Mouse (Mus musculus): ENCODE data around the gene Enc1. TPM values are rescaled to one million over a fixed set of nuclear protein-coding genes. Genes with fewer than 3 reads are reported as not detected.
"Not testable (repeated sequence)": the region's sequence is repeated elsewhere in the genome, so short reads cannot be mapped to it uniquely, and the experiment has no call there.

The Enc1 gene
- polyA plus RNA-seq, 1 experiment from 2014 or later = 6.0 TPM

DNA sequence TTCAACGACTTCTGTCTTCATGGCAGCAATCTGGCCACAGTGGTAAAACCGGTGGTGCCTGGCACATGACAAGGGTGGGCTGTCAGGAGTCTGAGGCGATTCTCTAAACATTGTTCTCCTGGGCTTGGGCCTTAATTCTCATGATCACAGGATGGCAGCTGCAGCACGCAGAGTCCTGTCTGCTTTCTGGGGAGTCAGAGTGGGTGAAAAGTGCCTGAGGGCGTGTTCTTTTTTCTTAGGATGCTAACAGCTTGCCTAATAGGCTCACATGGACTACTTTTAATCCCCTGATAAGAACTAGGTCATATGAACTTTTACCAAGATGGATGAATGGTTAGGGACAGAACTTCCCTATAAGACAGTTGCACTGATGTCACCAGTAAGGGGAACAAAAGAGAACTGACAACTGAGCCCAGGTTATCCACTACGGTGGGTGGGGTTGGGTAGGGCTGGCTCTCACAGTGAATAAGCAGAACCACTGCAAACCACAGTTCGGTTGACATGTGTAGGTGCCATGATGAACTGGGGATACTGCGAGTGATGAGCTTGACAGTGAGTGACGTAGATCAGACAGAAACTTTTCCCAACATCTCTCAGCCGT is 13.8 kb downstream of the Enc1 start:
- Histone ChIP-seq H3K9me3 (no peaks in the 10 kb centered on the region), H3K36me3 (peaks cover 4% of the 10 kb centered on the region; the same call in 1 of the 2 replicates), H3K27me3 (replicated peaks) (no peaks in the 10 kb centered on the region), H3K4me2 (replicated peaks) (no peak overlapping the region), H3K4me1 (replicated peaks) (peaks cover 4% of the 10 kb centered on the region), H3K9ac (no peak overlapping the region), H3K27ac (0 out of 2 replicates have a peak overlapping the region, but pooled peaks have one; percentile 72), H3K4me3 (replicated peaks) (no peak overlapping the region)
- 76% methylated on average over 10 of the region's 10 CpGs for WGBS
- no peak for ATAC-seq

DNA sequence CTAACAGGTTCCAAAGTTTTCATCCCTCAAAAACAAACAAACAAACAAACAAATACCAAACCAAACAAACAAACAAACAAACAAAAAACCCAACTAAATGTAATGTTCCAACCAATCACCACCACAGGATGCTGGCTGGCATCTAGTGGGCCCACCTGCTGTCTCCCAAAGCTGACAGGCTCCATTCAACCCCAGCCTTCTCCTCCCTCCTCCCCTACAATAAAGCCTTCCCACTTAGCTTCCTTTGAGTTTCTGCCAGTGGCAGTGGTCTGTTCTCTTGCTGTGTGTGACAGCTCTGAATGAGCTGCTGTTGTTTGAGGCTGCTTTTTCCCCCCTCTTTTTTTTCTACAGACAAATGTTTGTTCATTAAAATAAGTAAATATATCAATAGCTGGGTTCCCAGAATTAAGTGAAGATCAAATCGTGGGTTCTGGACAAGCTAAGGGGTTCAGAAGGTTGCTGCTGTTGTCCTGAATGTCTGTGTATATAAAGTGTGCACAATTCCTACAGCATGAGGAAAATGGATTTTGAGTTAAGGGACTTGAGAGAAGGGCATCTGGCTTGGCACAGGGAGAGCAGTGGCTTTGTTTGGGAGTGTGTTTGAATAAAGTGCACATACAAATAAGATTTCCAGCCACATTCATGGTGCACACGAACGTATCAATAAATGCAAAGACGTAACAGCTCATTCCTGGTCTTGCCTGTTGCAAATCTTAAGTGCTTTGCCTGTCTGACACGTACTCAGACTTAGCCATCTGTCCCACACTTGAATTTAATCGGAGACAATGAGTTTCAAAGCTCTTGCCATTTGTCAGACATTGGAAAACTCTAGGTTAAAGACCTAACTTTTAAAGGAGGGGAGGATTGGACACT is 15.3 kb downstream of the Enc1 start:
- H3K27me3 ChIP-seq (replicated peaks) = no peaks in the 10 kb centered on the region
- 0 out of 2 replicates have a peak overlapping the region, but pooled peaks have one; percentile 11 for H3K27ac ChIP-seq
- H3K36me3 ChIP-seq = no peaks in the 10 kb centered on the region
- no peak for ATAC-seq
- no peak overlapping the region for H3K9ac ChIP-seq
- WGBS = 41% methylated on average over 6 of the region's 6 CpGs
- H3K9me3 ChIP-seq = no peaks in the 10 kb centered on the region
- no peak overlapping the region for H3K4me3 ChIP-seq (replicated peaks)
- H3K4me2 ChIP-seq (replicated peaks) = no peak overlapping the region
- H3K4me1 ChIP-seq (replicated peaks) = peaks cover 10% of the 10 kb centered on the region

DNA sequence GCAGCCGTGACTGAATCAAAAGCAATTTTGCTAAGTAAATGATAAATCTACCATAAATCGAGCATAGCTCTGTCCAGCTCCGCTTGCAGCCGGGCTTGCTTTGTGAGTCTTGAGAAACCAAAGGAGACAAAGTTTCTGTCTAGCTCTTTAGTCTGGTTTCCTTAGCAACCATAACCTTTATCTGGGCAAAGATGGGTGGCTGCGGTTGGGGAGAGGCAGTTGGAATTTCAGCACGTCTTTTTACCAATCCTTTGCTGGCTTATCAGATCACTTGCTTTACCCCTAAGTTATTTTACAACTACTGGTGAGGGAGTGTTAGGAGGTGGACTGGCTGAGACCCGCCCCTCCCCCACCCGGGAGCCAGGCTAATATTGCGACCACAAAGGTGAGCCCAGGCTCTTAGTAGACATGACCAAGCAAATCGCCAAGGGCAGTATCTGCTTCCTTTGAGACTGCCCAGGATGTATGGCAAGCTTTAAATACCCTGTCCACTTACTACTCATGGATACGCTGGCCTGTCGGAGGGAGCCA is 16.0 kb downstream of the Enc1 start:
- 39% methylated on average over 12 of the region's 12 CpGs for WGBS
- no peak for ATAC-seq

DNA sequence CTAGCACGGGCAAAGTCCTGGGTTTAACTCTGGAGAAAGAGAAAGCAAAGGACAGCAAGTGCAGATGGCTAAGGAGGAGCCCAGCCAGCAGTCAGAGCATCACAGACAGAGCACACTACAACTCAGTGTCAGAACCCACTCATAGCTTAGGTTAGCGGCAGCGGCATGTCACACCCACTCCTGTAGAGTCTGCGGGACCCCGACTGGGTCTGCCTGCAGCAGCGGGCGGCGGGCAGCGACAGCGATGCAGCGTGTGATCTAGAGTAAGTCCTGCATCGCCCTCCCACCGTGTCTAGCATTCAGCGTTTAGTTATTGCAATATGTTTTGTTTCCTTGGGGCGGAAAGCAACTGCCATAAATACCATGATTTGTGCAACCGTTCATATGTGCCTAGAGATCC is 18.4 kb downstream of the Enc1 start:
- no peak for ATAC-seq
- 73% methylated on average over 16 of the region's 16 CpGs for WGBS
- H3K4me1 ChIP-seq (replicated peaks) = peaks cover 10% of the 10 kb centered on the region; the same call in 1 of the 2 replicates
- H3K9ac ChIP-seq = no peak overlapping the region
- no peaks in the 10 kb centered on the region for H3K9me3 ChIP-seq
- no peaks in the 10 kb centered on the region for H3K27me3 ChIP-seq (replicated peaks)
- H3K36me3 ChIP-seq = no peaks in the 10 kb centered on the region
- no peak overlapping the region for H3K4me2 ChIP-seq (replicated peaks)
- H3K4me3 ChIP-seq (replicated peaks) = no peak overlapping the region
- no peak overlapping the region for H3K27ac ChIP-seq

More for the DNA sequence above, 16.0 kb downstream of the Enc1 start:
- no peaks in the 10 kb centered on the region for H3K36me3 ChIP-seq
- H3K9ac ChIP-seq = no peak overlapping the region
- no peak overlapping the region for H3K4me3 ChIP-seq (replicated peaks)
- H3K27me3 ChIP-seq (replicated peaks) = no peaks in the 10 kb centered on the region
- 0 out of 2 replicates have a peak overlapping the region, but pooled peaks have one; percentile 11 for H3K27ac ChIP-seq
- no peaks in the 10 kb centered on the region for H3K9me3 ChIP-seq
- H3K4me2 ChIP-seq (replicated peaks) = no peak overlapping the region
- H3K4me1 ChIP-seq (replicated peaks) = peaks cover 10% of the 10 kb centered on the region

DNA sequence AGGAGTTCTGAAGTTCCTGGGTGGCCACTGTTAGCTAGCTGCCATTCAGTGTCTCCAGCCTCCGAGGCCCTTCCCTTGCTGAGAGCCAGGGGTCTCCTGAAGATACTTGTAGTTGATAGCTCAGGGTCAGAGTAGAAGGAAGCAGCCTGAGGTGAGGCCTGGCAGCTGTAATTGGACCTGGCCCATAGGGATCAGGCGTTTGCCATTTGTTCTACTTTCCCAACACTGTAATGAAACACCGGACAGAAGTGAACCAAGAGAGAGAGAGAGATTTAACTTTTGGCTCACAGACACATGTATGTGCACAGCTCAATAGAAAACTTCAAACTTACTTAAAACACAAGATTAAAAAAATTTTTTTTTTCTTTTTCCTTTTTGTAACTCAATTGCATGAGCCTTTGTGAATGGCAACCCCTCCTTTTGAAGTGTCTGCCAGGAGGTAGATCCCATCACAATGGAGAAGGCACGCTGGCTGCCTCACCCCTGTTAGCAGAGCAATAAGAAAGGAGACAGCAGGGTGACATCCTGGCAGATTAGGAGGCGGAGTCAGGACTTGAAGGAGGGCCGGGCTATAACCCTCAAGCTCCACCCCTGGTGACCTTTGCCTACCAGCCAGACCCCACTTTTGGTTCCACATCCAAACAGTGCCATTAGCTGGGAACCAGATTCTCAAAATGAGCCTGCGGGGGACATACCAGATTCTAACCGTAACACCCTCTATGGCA is 19.7 kb downstream of the Enc1 start:
- H3K36me3 ChIP-seq = no peaks in the 10 kb centered on the region
- no peak for ATAC-seq
- 58% methylated on average over 8 of the region's 8 CpGs for WGBS
- no peaks in the 10 kb centered on the region for H3K9me3 ChIP-seq
- H3K4me3 ChIP-seq (replicated peaks) = no peak overlapping the region
- peaks cover 10% of the 10 kb centered on the region; the same call in 1 of the 2 replicates for H3K4me1 ChIP-seq (replicated peaks)
- no peak overlapping the region for H3K4me2 ChIP-seq (replicated peaks)
- H3K9ac ChIP-seq = no peak overlapping the region
- H3K27me3 ChIP-seq (replicated peaks) = no peaks in the 10 kb centered on the region
- H3K27ac ChIP-seq = no peak overlapping the region

DNA sequence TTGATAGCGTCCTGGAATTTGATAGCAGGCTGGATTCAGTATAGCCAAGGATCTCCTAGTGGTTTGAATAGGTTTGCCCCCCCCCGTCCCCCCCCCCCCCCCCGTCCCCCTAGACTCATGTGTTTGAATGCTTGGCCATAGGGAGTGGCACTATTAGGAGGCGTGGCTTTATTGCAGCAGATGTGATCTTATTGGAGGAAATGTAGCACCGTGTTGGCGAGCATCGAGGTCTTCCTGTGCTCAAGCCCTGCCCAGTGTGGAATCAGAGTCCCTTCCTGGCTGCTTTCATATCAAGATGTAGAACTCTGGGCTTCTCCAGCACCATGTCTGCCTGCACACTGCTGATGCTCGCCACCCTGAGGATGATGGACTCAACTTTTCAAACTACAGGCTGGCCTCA is 20.6 kb downstream of the Enc1 start:
- Histone ChIP-seq H3K4me1 (replicated peaks) (peaks cover 10% of the 10 kb centered on the region; the same call in 1 of the 2 replicates), H3K27me3 (replicated peaks) (no peaks in the 10 kb centered on the region), H3K9ac (no peak overlapping the region), H3K36me3 (no peaks in the 10 kb centered on the region), H3K9me3 (no peaks in the 10 kb centered on the region), H3K27ac (no peak overlapping the region), H3K4me2 (replicated peaks) (no peak overlapping the region), H3K4me3 (replicated peaks) (no peak overlapping the region)
- 41% methylated on average over 8 of the region's 8 CpGs for WGBS
- ATAC-seq = peak; percentile 67; the same call in 1 of the 2 replicates

DNA sequence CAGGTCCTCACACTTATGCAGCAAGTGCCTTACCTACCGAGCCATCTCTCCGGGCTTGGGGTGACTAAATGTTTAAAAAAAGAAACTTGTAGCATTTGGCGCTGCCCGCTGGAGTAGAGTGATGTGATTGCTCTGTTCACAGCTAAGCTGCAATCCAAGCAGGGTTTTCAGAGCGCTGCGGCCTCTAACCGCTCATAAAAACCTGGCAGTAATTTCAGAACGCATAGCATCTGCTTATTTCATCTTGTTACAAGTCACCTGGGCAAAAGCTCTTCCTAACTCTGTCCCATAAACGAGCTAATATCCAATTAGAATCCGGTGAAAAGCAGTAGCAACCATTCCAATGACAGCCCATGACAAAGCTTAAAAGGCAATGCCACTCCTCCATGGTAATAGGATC is 21.8 kb downstream of the Enc1 start:
- Histone ChIP-seq H3K4me2 (replicated peaks) (no peak overlapping the region), H3K4me3 (replicated peaks) (no peak overlapping the region), H3K36me3 (no peaks in the 10 kb centered on the region), H3K27me3 (replicated peaks) (no peaks in the 10 kb centered on the region), H3K4me1 (replicated peaks) (0 out of 2 replicates have a peak, but pooled peaks cover 7% of the 10 kb centered on the region), H3K9ac (no peak overlapping the region), H3K9me3 (no peaks in the 10 kb centered on the region), H3K27ac (no peak overlapping the region)
- WGBS = 75% methylated on average over 10 of the region's 10 CpGs
- ATAC-seq = no peak

DNA sequence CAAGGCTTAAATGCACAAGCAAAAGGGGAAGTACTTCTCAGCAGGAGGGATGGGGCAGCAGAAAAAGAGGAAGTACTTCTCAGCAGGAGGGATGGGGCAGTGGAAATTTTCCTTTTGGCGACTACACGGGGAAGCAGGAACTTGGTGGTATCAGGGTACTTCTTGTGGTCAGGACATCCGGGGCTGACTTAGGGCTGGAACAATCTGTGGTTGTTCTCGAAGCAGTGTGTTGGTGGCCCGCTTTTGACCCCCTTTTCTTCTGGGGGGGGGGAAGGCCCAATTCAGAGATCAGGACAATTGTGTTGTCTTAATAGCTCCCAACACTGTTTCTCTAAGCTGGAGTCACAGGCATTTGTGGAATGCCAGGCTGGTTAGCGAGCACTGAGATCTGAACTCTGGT is 24.6 kb downstream of the Enc1 start:
- H3K27ac ChIP-seq; H3K4me1 ChIP-seq (replicated peaks); H3K9ac ChIP-seq; H3K27me3 ChIP-seq (replicated peaks); H3K4me2 ChIP-seq (replicated peaks); H3K36me3 ChIP-seq; H3K9me3 ChIP-seq; H3K4me3 ChIP-seq (replicated peaks); ATAC-seq: not testable (repeated sequence)
- 92% methylated on average over 6 of the region's 6 CpGs for WGBS

DNA sequence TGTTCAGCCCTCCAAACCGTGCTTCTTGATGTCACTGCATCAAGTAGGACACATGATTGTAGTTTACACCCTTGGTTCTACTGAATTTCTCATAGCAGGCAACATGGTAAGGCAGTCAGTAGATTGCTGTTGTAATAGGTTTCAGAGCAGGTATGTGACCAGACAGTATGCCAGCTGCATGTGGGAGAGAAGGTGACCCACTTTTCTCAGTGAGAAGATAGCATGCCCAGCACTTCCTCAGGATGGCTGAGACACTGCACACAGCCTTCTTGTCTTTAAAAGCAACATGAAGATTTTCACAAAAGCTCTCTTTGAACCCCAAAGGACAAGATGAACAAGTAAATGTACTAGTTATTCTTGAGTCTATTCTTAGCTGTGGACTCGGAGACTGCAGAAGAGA is 29.8 kb downstream of the Enc1 start:
- Histone ChIP-seq H3K27ac (no peak overlapping the region), H3K27me3 (replicated peaks) (no peaks in the 10 kb centered on the region), H3K4me2 (replicated peaks) (no peak overlapping the region), H3K9ac (no peak overlapping the region), H3K4me3 (replicated peaks) (no peak overlapping the region), H3K9me3 (no peaks in the 10 kb centered on the region), H3K4me1 (replicated peaks) (no peaks in the 10 kb centered on the region), H3K36me3 (no peaks in the 10 kb centered on the region)
- ATAC-seq = no peak
- WGBS = 64% methylated on average over 2 of the region's 2 CpGs

DNA sequence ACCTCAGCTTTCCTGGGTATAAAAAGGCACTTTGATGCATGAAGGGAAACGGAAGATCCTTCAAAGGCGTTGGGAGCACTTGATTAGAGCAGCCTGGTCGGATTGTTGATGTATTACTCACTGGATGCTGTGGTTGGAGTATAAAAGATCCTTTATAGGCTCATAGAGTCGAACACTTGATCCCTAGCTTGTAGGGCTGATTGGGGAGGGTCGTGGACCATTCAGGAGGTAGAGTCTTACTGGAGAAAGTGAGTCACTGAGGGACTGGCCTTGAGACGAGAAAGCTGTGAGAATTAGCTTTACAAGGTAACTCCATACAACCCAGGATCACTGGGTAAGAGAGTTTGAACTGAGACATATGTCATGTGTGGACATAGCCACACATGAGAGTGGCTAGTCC is 30.7 kb downstream of the Enc1 start:
- Histone ChIP-seq H3K4me1 (replicated peaks) (no peaks in the 10 kb centered on the region), H3K36me3 (no peaks in the 10 kb centered on the region), H3K4me3 (replicated peaks) (no peak overlapping the region), H3K9ac (no peak overlapping the region), H3K4me2 (replicated peaks) (no peak overlapping the region), H3K9me3 (no peaks in the 10 kb centered on the region), H3K27ac (no peak overlapping the region), H3K27me3 (replicated peaks) (no peaks in the 10 kb centered on the region)
- no peak for ATAC-seq
- WGBS = 72% methylated on average over 6 of the region's 6 CpGs

DNA sequence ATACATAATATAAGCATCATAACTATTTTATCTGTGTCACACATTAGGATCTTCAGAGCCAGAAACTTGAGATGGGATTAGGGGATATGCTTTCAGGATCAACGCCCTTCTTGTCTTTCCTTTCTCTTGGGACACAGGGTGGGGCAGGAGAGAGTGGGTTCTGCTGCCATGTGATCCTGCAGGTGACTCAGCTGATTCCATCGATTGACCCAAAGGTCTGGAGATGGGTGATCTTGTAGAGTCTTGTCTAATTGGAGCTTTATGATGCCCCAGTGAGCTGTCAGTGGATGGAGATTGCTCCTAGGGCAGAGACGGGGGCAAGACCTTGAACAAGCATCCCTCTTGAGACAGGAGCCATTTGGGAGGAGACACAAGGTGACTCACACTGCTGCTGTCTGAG is 33.9 kb downstream of the Enc1 start:
- no peak overlapping the region for H3K9ac ChIP-seq
- H3K27ac ChIP-seq = no peak overlapping the region
- no peak overlapping the region for H3K4me2 ChIP-seq (replicated peaks)
- no peaks in the 10 kb centered on the region for H3K9me3 ChIP-seq
- WGBS = 72% methylated on average over 3 of the region's 3 CpGs
- no peak for ATAC-seq
- H3K27me3 ChIP-seq (replicated peaks) = no peaks in the 10 kb centered on the region
- no peak overlapping the region for H3K4me3 ChIP-seq (replicated peaks)
- no peaks in the 10 kb centered on the region for H3K36me3 ChIP-seq
- no peaks in the 10 kb centered on the region for H3K4me1 ChIP-seq (replicated peaks)

DNA sequence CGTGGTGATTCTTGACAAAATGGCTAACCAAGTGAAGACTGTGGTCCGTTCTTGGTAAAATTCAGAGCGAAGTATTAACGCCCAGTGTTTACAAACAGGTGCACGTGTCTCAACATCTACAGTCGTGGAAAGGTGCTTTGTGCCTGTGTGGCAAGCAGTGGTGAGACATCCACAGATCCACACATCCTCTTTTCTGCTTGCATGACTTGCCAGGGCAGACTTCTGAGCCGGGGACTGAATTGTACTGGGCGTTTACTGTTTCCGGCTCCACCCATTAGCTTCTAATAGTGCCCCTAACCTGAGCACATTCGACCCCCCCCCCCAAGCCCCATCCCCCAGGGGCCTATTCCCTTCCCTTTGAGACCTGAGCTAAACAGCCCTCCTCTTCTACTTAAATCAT is 34.6 kb downstream of the Enc1 start:
- H3K36me3 ChIP-seq = no peaks in the 10 kb centered on the region
- H3K27ac ChIP-seq = no peak overlapping the region
- ATAC-seq = no peak
- no peak overlapping the region for H3K4me2 ChIP-seq (replicated peaks)
- 72% methylated on average over 10 of the region's 10 CpGs for WGBS
- no peak overlapping the region for H3K9ac ChIP-seq
- H3K4me3 ChIP-seq (replicated peaks) = no peak overlapping the region
- no peaks in the 10 kb centered on the region for H3K27me3 ChIP-seq (replicated peaks)
- no peaks in the 10 kb centered on the region for H3K9me3 ChIP-seq
- no peaks in the 10 kb centered on the region for H3K4me1 ChIP-seq (replicated peaks)
